In the genomic region with DNA sequence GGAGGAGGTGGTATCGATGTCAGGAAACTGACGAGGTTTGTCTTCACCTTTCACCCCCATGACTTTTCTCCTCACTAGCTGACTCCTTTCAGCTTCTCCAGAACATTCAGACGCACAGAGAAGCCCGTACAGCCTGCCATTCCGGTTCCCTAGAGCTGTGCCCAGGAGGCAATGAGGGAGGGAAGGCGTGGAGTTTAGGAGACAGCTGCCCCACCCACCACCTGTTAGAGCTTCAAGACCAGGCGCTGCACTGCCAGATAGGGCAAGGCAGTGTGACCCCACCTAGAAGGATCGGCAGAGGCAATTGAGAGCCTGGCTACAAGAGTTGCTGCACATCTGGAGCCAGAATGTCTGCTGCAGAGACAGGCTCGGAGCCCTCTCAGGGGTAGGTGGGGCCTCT, we compare ENCODE assay signal across 10 mouse cellular contexts. TPM values are rescaled to one million over a fixed set of nuclear protein-coding genes. Genes with fewer than 3 reads are reported as not detected.
DNase-seq lines count a peak whose midpoint lies in the region; ATAC-seq and TF ChIP-seq lines count a peak whose summit lies in the region.
"Had no signal": no experiment of that assay in that cellular context is flagged by ENCODE, and none has a peak within 500 bp of the region (broad histone marks: within the 10 kb centered on the region; RNA-seq: fewer than 3 reads in every experiment).

A gene (plus strand): TSS at position 100 of the 400 bp plus-strand sequence.

- no peaks in the 10 kb centered on the region for H3K9me3 ChIP-seq in liver, postnatal 0 days (ENCODE audit: low read length)
- no peaks in the 10 kb centered on the region for H3K9me3 ChIP-seq in kidney, embryonic 15.5 days (replicated peaks)

- H3K27me3 ChIP-seq in liver, postnatal 0 days (ENCODE audit: insufficient read depth, low read length) = no peaks in the 10 kb centered on the region
- no peaks in the 10 kb centered on the region for H3K27me3 ChIP-seq in kidney, embryonic 15.5 days

- no peaks in the 10 kb centered on the region for H3K36me3 ChIP-seq in liver, postnatal 0 days (replicated peaks; ENCODE audit: insufficient read depth, low read length)
- H3K36me3 ChIP-seq in kidney, embryonic 15.5 days = no peaks in the 10 kb centered on the region

- H3K27ac ChIP-seq in liver, postnatal 0 days (ENCODE audit: low read depth) = no peak within 1 kb of the TSS
- no peak within 1 kb of the TSS for H3K27ac ChIP-seq in kidney, embryonic 15.5 days
- H3K27ac ChIP-seq: gastrocnemius, adult 2 months had no signal

- DNase-seq in spleen, adult 12 weeks (ENCODE audit: low spot score) = peak; percentile 41
- no peak for DNase-seq in spleen, postnatal 36 days (ENCODE audit: low spot score in 2 of 2)
- peak; percentile 75 for DNase-seq in gonadal fat pad, adult 2 months (ENCODE audit: low read depth)
- no peak for DNase-seq in liver, postnatal 0 days
- DNase-seq in urinary bladder, adult 2 months (ENCODE audit: low spot score) = no peak
- DNase-seq in thymus, postnatal 25 days = no peak
- DNase-seq in left cerebral cortex, adult 11 months (ENCODE audit: low spot score) = no peak
- DNase-seq: gastrocnemius, adult 2 months; kidney, postnatal 25 days had no signal

- no peak for TF ChIP-seq EP300 in liver, postnatal 0 days (IDR thresholded peaks at IDR 0.05; ENCODE audit: low read depth)

- no peak for TF ChIP-seq CTCF in liver, postnatal 0 days (IDR thresholded peaks at IDR 0.05; ENCODE audit: low read depth)

- peak; percentile 60; the same call in 1 of the 2 replicates for ATAC-seq in liver, postnatal 0 days
- no peak for ATAC-seq in kidney, embryonic 15.5 days (replicated peaks; ENCODE audit: low FRiP score)

- H3K4me3 ChIP-seq in liver, postnatal 0 days (ENCODE audit: low read depth, low read length) = no peak within 1 kb of the TSS
- no peak within 1 kb of the TSS for H3K4me3 ChIP-seq in kidney, embryonic 15.5 days (replicated peaks)
- H3K4me3 ChIP-seq: gastrocnemius, adult 2 months had no signal

- WGBS in liver, postnatal 0 days (ENCODE audit: insufficient replicate concordance) = 47% methylated on average over 9 of the region's 9 CpGs
- 11% methylated on average over 9 of the region's 9 CpGs for WGBS in kidney, embryonic 15.5 days

- no peaks in the 10 kb centered on the region for H3K4me1 ChIP-seq in liver, postnatal 0 days (ENCODE audit: insufficient read depth)
- H3K4me1 ChIP-seq in kidney, embryonic 15.5 days = peaks cover 15% of the 10 kb centered on the region

- H3K9ac ChIP-seq in liver, postnatal 0 days (replicated peaks) = no peak within 1 kb of the TSS
- H3K9ac ChIP-seq in kidney, embryonic 15.5 days = no peak within 1 kb of the TSS

- no peak within 1 kb of the TSS for H3K4me2 ChIP-seq in liver, postnatal 0 days (ENCODE audit: low read depth, low read length)
- no peak within 1 kb of the TSS for H3K4me2 ChIP-seq in kidney, embryonic 15.5 days

RNA-seq across cellular contexts. Expression of the gene that starts here (rescaled TPM):
- 20.1 and 30.9 TPM in 2 replicates for polyA plus RNA-seq in gonadal fat pad, adult 2 months (2012; rRNA removed)
- 0.09 and 0.11 TPM in 2 replicates for polyA plus RNA-seq in liver, postnatal 0 days (2015; fragmentation: Nextera tagmentation; extraction: Ambion mirVana)
- 108 and 135 TPM in 2 replicates for polyA plus RNA-seq in urinary bladder, adult 2 months (2012; rRNA removed)
- polyA plus RNA-seq in kidney, embryonic 15.5 days (2015; fragmentation: Nextera tagmentation; extraction: Ambion mirVana) = 1.7 and 1.8 TPM in 2 replicates

Comparison
In these comparisons a context has a peak if more than half of its experiments do, and no peak if none do; other contexts are left out.
1. DNase-seq: peak in spleen, adult 12 weeks (single experiment) and gonadal fat pad, adult 2 months (single experiment); none in spleen, postnatal 36 days (0 of 2), liver, postnatal 0 days (single experiment), urinary bladder, adult 2 months (single experiment), thymus, postnatal 25 days (single experiment) and left cerebral cortex, adult 11 months (single experiment).
2. Peak in ATAC-seq in liver, postnatal 0 days; RNA of the gene not detected or under 1 TPM.